Mouse (Mus musculus) embryo, embryonic 9.5 days (tissue): Measurements from ENCODE around the gene Olfr520.
"Not testable (repeated sequence)": the region's sequence is repeated elsewhere in the genome, so short reads cannot be mapped to it uniquely, and the experiment has no call there.

Experiments
- DNase-seq: peaks from one replicate; pipeline ENCODE4 v3.0.0-alpha.2; 2017; ENCODE audit errors: extremely low spot score

The Olfr520 gene

GRCm38 (mm10) chr7:99712431-99712830 lies 17.6 kb upstream of the Olfr520 start:
- no peak for DNase-seq

- no peak for DNase-seq
Measured at GRCm38 (mm10) chr7:99716536-99716935, 13.5 kb upstream of the Olfr520 start.

GRCm38 (mm10) chr7:99734612-99735011 lies 4.5 kb downstream of the Olfr520 start:
- no peak for DNase-seq

- not testable (repeated sequence) for DNase-seq
Measured at GRCm38 (mm10) chr7:99735491-99735890, 5.4 kb downstream of the Olfr520 start.

- no peak for DNase-seq
Measured at GRCm38 (mm10) chr7:99739276-99739675, 9.2 kb downstream of the Olfr520 start.

GRCm38 (mm10) chr7:99763207-99763606 lies 33.1 kb downstream of the Olfr520 start, which contains the start of gene Olfr521:
Gene Olfr521 (plus strand): TSS chr7:99763507.
- no peak for DNase-seq

- no peak for DNase-seq
Measured at GRCm38 (mm10) chr7:99781385-99781784, 51.3 kb downstream of the Olfr520 start.

- no peak for DNase-seq
Measured at GRCm38 (mm10) chr7:99781916-99782315, 51.8 kb downstream of the Olfr520 start.

- no peak for DNase-seq
Measured at GRCm38 (mm10) chr7:99783421-99783820, 53.3 kb downstream of the Olfr520 start.

- no peak for DNase-seq
Measured at GRCm38 (mm10) chr7:99785553-99785952, 55.5 kb downstream of the Olfr520 start.
